Mouse (Mus musculus): Measurements from ENCODE around the gene Kpna4. TPM values are rescaled to one million over a fixed set of nuclear protein-coding genes. Genes with fewer than 3 reads are reported as not detected.
"Not testable (repeated sequence)": the region's sequence is repeated elsewhere in the genome, so short reads cannot be mapped to it uniquely, and the experiment has no call there.

Gene Kpna4
- total RNA-seq, 2 experiments from 2014 or later, result 57.2 to 60.5 TPM

DNA sequence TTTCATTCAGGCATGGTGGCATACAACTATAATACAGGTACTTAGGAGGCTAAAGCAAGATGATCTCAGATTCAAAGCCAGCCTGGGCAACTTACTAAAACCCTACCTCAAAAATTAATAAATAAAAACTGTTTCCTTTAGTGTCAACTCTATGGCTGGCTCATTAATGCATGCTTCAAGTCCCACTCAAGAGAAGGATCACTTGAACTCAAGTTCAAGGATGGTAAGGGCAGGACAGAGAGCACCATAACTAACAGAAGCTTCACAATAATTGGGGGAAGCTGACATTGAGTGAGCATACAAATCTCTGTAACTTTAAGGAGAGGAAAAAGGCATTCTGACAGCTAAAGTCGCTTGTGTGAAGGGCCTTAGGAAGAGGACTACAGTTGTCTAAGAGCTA lies 13.0 kb downstream of the Kpna4 start:
- no peak for DNase-seq (ENCODE audit: low spot score in 2 of 2)

- no peak for DNase-seq (ENCODE audit: low spot score in 2 of 2)
These were observed 17.8 kb downstream of the Kpna4 start for GRCm38 (mm10) chr3:69109079-69109478.

- DNase-seq (ENCODE audit: low spot score in 2 of 2), result no peak
These were observed 32.5 kb downstream of the Kpna4 start for GRCm38 (mm10) chr3:69094456-69094855.

GRCm38 (mm10) chr3:69064005-69064404 lies 62.9 kb downstream of the Kpna4 start:
- DNase-seq (ENCODE audit: low spot score in 2 of 2), result no peak

- no peak for DNase-seq (ENCODE audit: low spot score in 2 of 2)
These were observed 64.1 kb downstream of the Kpna4 start for GRCm38 (mm10) chr3:69062764-69063163.

DNA sequence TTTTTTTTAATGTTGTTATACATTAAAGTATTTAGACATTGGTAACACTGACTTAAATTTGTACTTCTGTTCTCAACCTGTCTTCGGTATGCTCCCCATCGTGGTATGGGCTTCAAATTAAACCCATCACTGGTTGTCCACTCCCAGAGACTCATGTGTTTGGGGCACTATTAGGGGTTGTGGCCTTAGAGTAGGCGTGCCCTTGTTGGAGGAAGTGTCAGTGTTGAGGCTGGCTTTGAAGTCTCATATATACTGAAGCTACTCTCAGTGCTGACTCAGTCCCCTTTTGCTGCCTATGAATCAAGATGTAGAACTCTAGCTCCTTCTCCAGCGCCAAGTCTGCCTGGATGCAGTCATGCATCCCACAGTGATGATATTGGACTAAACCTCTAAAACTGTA lies 66.2 kb downstream of the Kpna4 start:
- no peak for DNase-seq (ENCODE audit: low spot score in 2 of 2)

GRCm38 (mm10) chr3:69055871-69056270 lies 71.0 kb downstream of the Kpna4 start:
- no peak for DNase-seq (ENCODE audit: low spot score in 2 of 2)

DNA sequence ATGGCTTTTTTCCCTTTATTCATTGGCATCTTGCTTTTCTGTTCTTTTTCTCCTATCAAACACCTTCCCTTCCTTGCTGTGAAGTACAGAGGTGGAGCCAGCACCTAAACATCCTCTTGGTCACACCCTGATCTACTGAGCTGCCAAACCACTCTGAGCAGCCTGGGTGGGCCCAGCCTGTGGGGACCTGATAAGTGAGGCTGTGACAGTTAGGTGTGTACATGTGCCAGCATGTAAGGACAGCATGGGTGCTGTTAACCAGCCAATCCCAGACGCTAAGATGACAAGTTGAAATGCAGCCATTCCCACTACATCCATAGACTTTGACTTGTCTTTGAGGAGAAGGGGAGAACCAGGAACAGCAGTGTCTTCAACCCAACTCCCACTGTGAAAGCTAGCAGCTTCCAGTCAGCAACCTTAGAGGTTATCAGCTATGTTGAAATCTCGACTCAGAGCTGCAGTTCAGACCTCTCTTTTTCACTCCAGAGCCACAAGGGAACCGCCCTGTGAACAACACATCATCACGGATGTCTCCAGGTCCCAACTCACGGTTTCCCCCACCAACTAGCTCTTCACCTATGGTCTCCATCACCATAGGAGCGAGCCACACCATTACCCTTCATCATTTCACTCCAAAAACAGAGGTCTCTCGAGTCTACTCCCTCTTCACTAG lies 72.0 kb downstream of the Kpna4 start:
- DNase-seq (ENCODE audit: low spot score in 2 of 2), result no peak

DNA sequence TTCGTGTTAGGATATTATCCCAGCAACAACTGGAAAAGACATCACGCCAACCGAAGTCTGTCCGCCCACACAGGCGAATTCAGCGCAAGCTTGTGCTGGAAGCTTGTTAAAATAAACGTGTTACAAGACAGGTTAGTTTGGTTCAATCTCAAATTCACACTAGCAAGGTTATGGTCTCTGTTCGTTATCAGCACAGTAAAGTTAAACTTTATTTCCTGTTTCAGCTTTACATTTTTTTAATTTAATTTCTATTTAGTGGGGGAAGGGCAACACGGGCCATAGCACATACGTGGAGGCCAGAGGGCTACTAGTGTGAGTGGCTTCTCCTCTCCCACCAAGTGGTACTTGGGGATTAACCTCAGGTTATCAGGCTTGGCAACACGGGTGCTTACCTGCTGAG lies 75.0 kb downstream of the Kpna4 start:
- no peak for DNase-seq (ENCODE audit: low spot score in 2 of 2)

- no peak for DNase-seq (ENCODE audit: low spot score in 2 of 2)
These were observed 77.9 kb downstream of the Kpna4 start for GRCm38 (mm10) chr3:69049011-69049410.

DNA sequence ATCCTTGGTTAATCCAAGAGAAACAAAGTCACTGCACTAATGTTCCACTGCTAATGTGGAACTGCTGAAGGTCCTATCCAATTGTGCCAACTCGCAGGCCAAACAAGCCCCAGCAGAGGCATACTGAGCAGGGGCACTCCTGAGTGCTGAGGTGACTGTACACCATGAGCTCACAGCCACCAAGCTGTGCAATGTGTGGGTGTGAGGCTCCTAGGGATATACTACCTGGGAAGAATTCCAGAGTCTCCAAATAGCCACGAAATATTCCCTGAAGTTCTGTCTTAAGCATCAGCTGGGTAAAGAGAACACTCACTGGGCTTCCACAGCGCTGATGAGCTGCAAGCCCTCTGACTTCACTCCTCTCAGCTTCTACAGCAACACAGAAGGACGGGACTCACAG lies 79.2 kb downstream of the Kpna4 start:
- DNase-seq (ENCODE audit: low spot score in 2 of 2), result no peak

- DNase-seq (ENCODE audit: low spot score in 2 of 2), result no peak
These were observed 80.4 kb downstream of the Kpna4 start for GRCm38 (mm10) chr3:69046509-69046908.

DNA sequence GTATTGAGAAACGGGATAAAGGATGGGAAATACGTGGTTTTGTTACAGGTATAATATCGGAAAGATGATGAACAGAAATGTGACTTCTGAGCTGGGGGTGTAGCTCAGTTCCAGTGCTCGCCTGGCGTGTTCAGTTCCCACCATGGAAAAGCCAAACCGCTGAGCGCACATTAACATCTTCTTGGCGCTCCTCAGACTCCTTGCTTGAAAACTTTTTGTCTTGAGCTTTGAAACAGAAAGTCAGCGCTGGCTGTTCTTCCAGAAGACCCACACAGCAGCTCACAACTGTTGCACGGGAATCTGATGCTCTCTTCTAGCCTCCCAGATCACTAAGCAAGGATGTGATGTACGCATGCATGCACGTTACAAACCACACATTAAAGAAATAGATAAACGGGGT lies 81.2 kb downstream of the Kpna4 start:
- DNase-seq (ENCODE audit: low spot score in 2 of 2), result no peak

DNA sequence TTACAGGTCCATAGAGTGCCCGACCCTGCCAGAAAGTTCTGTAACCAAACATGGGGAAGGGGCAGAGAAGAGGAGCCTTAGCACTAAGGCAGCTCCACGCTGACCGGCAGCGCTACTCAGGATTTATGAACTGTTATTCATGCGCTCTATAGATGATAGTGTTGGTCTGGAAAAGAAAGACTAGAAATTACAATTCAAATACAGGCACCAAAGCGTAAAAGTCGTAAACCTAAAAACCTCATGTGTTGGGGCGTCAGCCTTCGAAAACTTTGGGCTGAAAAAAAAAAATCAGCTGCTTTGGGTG lies 81.6 kb downstream of the Kpna4 start:
- no peak for DNase-seq (ENCODE audit: low spot score in 2 of 2)

GRCm38 (mm10) chr3:69044645-69045399 lies 82.1 kb downstream of the Kpna4 start, which contains the start of gene Trim59:
Trim59 (minus strand) TSS chr3:69044755.
- peak; percentile 79 to 88 for DNase-seq (ENCODE audit: low spot score in 2 of 2)

DNA sequence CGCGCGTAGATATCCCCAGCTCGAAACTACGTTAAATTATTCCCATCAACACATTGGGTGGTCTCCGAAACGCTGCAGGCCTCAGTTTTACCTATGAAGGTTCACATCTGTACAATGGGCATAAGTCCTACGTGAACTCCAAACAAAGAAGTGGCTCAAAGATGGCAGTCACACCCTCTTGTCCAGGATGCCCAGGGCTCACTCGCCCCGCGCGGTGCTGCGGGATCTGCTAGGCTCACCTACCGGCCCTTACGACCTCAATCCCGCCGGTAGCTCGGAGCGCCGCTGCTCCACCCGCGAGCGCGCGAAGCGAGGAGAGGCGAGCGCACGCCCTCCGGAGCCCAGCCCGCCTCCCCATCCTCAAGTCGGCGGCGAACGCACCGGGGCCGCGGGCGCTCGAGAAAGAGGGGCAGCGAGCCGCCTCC lies 82.7 kb downstream of the Kpna4 start:
- DNase-seq (ENCODE audit: low spot score in 2 of 2), result no peak

DNA sequence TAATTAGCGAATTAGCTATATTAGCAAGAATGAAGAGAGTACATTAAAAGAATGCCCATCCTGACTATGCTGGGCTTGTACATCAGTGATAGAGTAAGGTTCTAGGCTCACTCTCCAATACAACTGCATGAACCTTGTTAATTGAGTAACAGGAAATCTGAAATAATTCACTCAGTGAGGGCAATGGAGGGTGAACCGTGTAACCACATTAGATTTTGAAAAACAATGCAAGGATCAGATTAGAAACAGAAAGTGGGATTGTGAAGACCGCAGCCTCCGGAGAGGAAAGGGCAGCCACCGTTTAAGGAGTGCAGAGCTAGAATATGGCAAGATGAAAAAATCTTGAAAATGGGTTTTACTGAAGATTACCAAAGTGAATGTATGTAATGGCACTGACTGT lies 85.6 kb downstream of the Kpna4 start:
- no peak for DNase-seq (ENCODE audit: low spot score in 2 of 2)

DNA sequence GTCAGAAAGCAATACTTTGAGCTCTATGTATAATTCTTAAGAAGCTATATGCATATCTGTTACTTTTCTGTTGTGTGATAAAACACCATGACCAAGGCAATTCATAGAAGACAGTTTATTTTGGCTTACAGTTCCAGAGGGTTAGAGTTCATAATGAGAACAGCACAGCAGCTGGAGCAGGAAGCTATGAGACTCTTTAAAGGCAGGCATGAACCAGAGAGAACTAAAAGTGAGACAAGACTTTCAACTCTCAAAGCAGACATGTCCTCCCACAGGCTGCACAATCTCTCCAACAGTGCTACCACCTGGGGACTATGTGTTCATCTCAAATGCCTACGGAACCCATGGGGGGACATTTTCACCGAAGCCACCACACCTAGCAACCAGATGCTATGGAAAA lies 86.8 kb downstream of the Kpna4 start:
- DNase-seq (ENCODE audit: low spot score in 2 of 2), result no peak

GRCm38 (mm10) chr3:69026133-69026783 lies 100.7 kb downstream of the Kpna4 start:
- no peak for DNase-seq (ENCODE audit: low spot score in 2 of 2)

GRCm38 (mm10) chr3:69020764-69021163 lies 106.1 kb downstream of the Kpna4 start:
- DNase-seq (ENCODE audit: low spot score in 2 of 2), result no peak

GRCm38 (mm10) chr3:69020285-69020684 lies 106.6 kb downstream of the Kpna4 start:
- no peak for DNase-seq (ENCODE audit: low spot score in 2 of 2)

- DNase-seq (ENCODE audit: low spot score in 2 of 2), result not testable (repeated sequence)
These were observed 108.3 kb downstream of the Kpna4 start for GRCm38 (mm10) chr3:69018635-69019034.

Data from gastrocnemius, postnatal 4 days (tissue).